Mouse (Mus musculus): Measurements from ENCODE around the gene Cntn4. TPM values are rescaled to one million over a fixed set of nuclear protein-coding genes. Genes with fewer than 3 reads are reported as not detected.

Gene Cntn4
- polyA plus RNA-seq, 1 experiment from 2014 or later, result 5.3 TPM

GRCm38 (mm10) chr6:106097856-106098255 lies 420.4 kb downstream of the Cntn4 start:
- 85% methylated on average over 4 of the region's 4 CpGs for WGBS
- H3K9ac ChIP-seq, result no peak overlapping the region
- no peak for ATAC-seq (ENCODE audit: insufficient number of reproducible peaks, insufficient read depth, low FRiP score, low TSS enrichment)

DNA sequence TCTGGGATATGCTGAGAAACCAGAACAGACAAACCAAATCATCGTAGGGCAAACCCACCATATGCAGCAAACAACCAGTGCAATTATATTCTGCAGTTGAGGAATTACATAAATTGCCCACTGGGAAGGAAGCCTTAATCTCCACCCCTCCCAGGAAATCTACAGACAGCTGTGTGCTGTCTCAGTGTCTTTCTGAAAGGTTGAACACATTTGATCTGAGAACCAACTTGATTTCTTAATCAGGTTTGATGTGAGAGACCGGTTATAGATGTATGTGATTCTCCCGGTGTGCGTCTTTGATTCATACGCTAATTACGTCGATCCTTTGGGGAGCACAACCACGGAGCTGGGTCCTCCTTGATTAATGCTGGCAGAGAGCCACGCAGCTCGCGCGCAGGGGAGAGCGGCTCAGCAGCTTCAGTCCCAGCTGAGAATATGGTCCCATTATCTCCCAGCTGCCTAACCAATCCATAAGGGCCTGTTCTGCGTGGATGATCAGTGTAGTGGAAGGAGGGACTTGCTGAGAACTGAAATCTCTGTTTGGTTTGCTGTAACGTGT lies 441.1 kb downstream of the Cntn4 start:
- no peaks in the 10 kb centered on the region for H3K36me3 ChIP-seq
- peak overlapping the region; percentile 25 for H3K4me3 ChIP-seq
- H3K9ac ChIP-seq, result no peak overlapping the region; the same call in 1 of the 2 replicates
- H3K9me3 ChIP-seq, result no peaks in the 10 kb centered on the region
- no peaks in the 10 kb centered on the region for H3K4me1 ChIP-seq
- H3K4me2 ChIP-seq (replicated peaks), result peak overlapping the region; percentile 43
- ATAC-seq (ENCODE audit: insufficient number of reproducible peaks, insufficient read depth, low FRiP score, low TSS enrichment), result peak; percentile 63; the same call in 1 of the 2 replicates
- 22% methylated on average over 15 of the region's 15 CpGs for WGBS
- H3K27me3 ChIP-seq, result no peaks in the 10 kb centered on the region
- peak overlapping the region; percentile 19; the same call in 1 of the 2 replicates for H3K27ac ChIP-seq

More at GRCm38 (mm10) chr6:106097856-106098255, 420.4 kb downstream of the Cntn4 start:
- no peak overlapping the region for H3K4me3 ChIP-seq
- no peaks in the 10 kb centered on the region for H3K4me1 ChIP-seq
- no peaks in the 10 kb centered on the region for H3K9me3 ChIP-seq
- no peaks in the 10 kb centered on the region for H3K36me3 ChIP-seq
- H3K27ac ChIP-seq, result no peak overlapping the region
- H3K4me2 ChIP-seq (replicated peaks), result no peak overlapping the region
- H3K27me3 ChIP-seq, result no peaks in the 10 kb centered on the region

DNA sequence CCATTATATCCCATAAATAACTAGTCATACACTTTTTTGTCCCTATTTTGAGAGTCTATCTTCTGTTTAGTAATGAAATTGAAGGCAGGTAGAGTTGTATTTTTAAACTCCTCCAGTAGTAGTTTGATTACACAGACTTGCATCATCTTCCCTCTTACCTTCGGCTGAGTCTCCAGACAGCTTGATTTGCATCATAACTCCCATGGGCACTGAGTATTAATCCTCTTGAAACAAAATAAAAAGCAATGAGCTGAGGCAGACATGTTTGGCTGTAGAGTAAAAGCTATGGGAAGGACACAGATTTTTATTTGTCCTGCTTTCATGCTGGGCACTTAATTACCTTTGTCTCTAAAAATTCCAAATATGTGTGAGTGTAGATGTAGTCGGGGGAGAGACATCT lies 476.1 kb downstream of the Cntn4 start:
- WGBS, result 49% methylated on average over 2 of the region's 2 CpGs
- no peaks in the 10 kb centered on the region for H3K4me1 ChIP-seq
- H3K9ac ChIP-seq, result no peak overlapping the region
- ATAC-seq (ENCODE audit: insufficient number of reproducible peaks, insufficient read depth, low FRiP score, low TSS enrichment), result no peak
- no peaks in the 10 kb centered on the region for H3K36me3 ChIP-seq
- H3K27ac ChIP-seq, result no peak overlapping the region
- no peaks in the 10 kb centered on the region for H3K9me3 ChIP-seq
- no peak overlapping the region for H3K4me2 ChIP-seq (replicated peaks)
- H3K4me3 ChIP-seq, result no peak overlapping the region
- H3K27me3 ChIP-seq, result no peaks in the 10 kb centered on the region

DNA sequence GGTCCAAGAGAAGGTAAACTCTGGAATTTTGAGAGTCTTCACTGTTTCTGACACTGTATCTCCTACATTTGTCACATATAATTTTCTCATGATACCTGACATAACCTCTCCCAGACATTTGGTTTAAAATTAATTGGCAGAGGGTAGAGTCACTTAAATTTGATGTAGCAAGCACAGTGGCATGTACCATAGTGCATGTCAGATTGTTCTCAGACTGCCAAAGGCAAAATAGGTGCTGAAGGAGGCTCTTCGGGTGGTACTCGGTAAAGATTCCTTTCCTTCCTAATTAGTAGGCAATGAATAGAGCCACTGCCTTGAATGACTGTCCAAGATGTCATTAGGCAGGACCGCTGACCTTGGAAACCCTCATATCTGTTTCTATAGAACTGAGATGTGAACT lies 477.9 kb downstream of the Cntn4 start:
- Histone ChIP-seq H3K27ac (no peak overlapping the region), H3K9ac (no peak overlapping the region), H3K4me3 (no peak overlapping the region), H3K9me3 (no peaks in the 10 kb centered on the region), H3K36me3 (no peaks in the 10 kb centered on the region), H3K4me1 (no peaks in the 10 kb centered on the region), H3K27me3 (no peaks in the 10 kb centered on the region), H3K4me2 (replicated peaks) (no peak overlapping the region)
- WGBS, result 90% methylated on average over 3 of the region's 3 CpGs
- no peak for ATAC-seq (ENCODE audit: insufficient number of reproducible peaks, insufficient read depth, low FRiP score, low TSS enrichment)

DNA sequence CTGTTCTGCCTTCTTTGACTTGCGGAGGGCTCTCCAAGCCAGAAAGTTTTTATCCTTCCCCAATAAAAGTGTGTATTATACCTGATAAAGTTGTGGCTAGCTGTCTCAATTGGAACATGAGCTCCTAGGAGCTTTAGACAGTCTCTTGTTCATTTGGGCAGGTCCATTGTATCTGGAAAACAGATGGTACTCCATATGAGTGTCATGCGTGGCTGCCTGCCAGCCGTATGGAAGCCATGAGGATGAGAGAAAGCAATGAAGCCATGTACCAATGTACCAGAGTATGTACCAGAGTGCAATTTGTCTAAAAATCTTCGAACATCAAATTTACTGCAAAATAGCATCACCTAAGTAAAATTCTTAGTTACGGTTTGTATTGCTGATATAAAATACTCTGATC lies 500.1 kb downstream of the Cntn4 start:
- Histone ChIP-seq H3K9ac (no peak overlapping the region), H3K4me2 (replicated peaks) (no peak overlapping the region), H3K27ac (no peak overlapping the region), H3K4me1 (no peaks in the 10 kb centered on the region), H3K9me3 (no peaks in the 10 kb centered on the region), H3K4me3 (no peak overlapping the region), H3K27me3 (no peaks in the 10 kb centered on the region), H3K36me3 (no peaks in the 10 kb centered on the region)
- WGBS, result 88% methylated on average over 5 of the region's 5 CpGs
- no peak for ATAC-seq (ENCODE audit: insufficient number of reproducible peaks, insufficient read depth, low FRiP score, low TSS enrichment)

DNA sequence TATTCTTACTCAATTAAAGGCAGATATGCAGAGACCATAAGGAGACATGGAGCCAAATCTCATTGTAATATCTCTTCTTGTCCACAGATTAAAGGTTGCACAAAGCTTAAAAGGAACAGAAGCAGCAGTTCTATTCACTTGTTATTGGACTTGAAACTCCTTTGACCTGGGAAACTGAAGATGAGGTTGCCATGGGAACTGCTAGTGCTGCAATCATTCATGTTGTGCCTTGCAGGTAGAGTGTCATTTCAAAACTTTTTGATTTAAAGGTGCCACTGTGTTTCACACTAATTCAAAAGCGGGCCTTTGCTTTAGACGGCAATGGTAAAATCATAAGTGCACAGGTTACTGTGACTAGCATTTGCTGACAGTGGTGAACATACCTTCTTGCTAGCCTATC lies 504.1 kb downstream of the Cntn4 start:
- Histone ChIP-seq H3K4me3 (no peak overlapping the region), H3K9ac (no peak overlapping the region), H3K9me3 (no peaks in the 10 kb centered on the region), H3K36me3 (no peaks in the 10 kb centered on the region), H3K27me3 (no peaks in the 10 kb centered on the region), H3K4me2 (replicated peaks) (no peak overlapping the region), H3K4me1 (no peaks in the 10 kb centered on the region), H3K27ac (no peak overlapping the region)
- whole genome bisulfite sequencing, result 90% methylated on average over 2 of the region's 2 CpGs
- no peak for ATAC-seq (ENCODE audit: insufficient number of reproducible peaks, insufficient read depth, low FRiP score, low TSS enrichment)

DNA sequence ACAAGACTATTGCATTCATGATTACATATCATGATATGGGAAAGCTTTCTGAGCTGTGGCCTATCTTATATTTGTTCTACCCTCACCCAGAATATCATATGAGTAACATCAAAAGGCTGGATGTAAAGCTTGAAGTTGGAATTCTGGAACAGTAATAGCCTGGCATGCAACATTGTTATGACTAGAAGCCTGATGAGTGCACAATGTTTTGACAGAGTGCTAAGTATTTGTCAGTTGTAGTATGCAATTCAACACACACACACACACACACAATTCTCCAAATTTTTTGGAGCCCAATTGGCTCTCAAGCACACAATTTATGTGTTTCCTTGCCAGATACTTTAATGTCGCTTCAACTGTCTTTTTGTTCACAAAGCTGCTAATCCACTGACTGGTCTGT lies 523.5 kb downstream of the Cntn4 start:
- WGBS, result 92% methylated on average over 1 of the region's 1 CpGs
- H3K4me3 ChIP-seq, result no peak overlapping the region
- no peak overlapping the region for H3K9ac ChIP-seq
- H3K27ac ChIP-seq, result no peak overlapping the region
- H3K36me3 ChIP-seq, result no peaks in the 10 kb centered on the region
- H3K4me1 ChIP-seq, result no peaks in the 10 kb centered on the region
- no peaks in the 10 kb centered on the region for H3K9me3 ChIP-seq
- ATAC-seq (ENCODE audit: insufficient number of reproducible peaks, insufficient read depth, low FRiP score, low TSS enrichment), result no peak
- H3K27me3 ChIP-seq, result no peaks in the 10 kb centered on the region
- H3K4me2 ChIP-seq (replicated peaks), result no peak overlapping the region

DNA sequence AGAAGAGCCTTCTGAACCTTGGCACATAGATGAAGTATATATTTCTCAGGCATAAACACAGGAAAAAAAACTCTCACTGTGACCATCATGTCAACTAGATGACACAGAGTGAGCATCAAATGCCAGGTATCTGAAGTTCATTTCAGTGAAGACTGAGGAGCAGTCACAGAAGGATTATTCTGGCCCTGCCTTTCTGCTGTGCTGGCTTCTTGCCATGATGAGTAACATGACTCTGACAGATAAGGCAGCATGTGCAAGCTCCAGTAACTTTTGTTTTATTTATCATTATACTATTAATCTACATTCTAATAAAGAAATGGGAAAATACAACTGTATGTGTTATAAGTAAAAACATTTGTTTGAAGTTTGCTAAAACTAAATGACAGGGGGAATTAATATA lies 529.9 kb downstream of the Cntn4 start:
- Histone ChIP-seq H3K9me3 (no peaks in the 10 kb centered on the region), H3K4me3 (no peak overlapping the region), H3K36me3 (no peaks in the 10 kb centered on the region), H3K4me2 (replicated peaks) (no peak overlapping the region), H3K9ac (no peak overlapping the region), H3K4me1 (no peaks in the 10 kb centered on the region), H3K27me3 (no peaks in the 10 kb centered on the region), H3K27ac (no peak overlapping the region)
- ATAC-seq (ENCODE audit: insufficient number of reproducible peaks, insufficient read depth, low FRiP score, low TSS enrichment), result no peak

DNA sequence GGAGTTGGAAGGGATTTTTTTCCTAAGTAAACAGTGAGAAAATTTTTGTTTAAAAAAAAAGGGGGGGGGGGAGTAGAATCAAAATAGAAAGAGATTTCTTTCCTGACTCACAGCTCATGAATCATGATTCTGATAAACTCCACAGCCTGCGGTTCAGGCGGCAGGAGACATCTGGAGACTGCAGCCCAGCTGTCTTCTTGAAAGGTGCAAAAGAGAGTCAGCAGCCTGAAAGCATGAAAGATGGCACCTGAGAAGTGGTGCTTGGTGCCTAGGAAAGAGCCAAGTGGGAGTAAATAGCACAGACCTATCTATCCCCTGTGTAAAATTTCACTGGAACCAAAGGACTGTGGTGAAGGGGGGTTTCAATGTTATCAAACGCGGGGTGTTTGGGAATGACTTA lies 535.6 kb downstream of the Cntn4 start:
- no peaks in the 10 kb centered on the region for H3K9me3 ChIP-seq
- WGBS, result 86% methylated on average over 4 of the region's 4 CpGs
- H3K4me2 ChIP-seq (replicated peaks), result no peak overlapping the region
- no peaks in the 10 kb centered on the region for H3K4me1 ChIP-seq
- H3K27me3 ChIP-seq, result no peaks in the 10 kb centered on the region
- no peak for ATAC-seq (ENCODE audit: insufficient number of reproducible peaks, insufficient read depth, low FRiP score, low TSS enrichment)
- H3K4me3 ChIP-seq, result no peak overlapping the region
- no peak overlapping the region for H3K27ac ChIP-seq
- no peak overlapping the region for H3K9ac ChIP-seq
- H3K36me3 ChIP-seq, result no peaks in the 10 kb centered on the region

- no peaks in the 10 kb centered on the region for H3K4me1 ChIP-seq
- no peak overlapping the region for H3K9ac ChIP-seq
- no peaks in the 10 kb centered on the region for H3K9me3 ChIP-seq
- H3K4me2 ChIP-seq (replicated peaks), result no peak overlapping the region
- no peak overlapping the region for H3K27ac ChIP-seq
- H3K36me3 ChIP-seq, result no peaks in the 10 kb centered on the region
- H3K4me3 ChIP-seq, result no peak overlapping the region
- 77% methylated on average over 12 of the region's 12 CpGs for WGBS
- no peaks in the 10 kb centered on the region for H3K27me3 ChIP-seq
- no peak for ATAC-seq (ENCODE audit: insufficient number of reproducible peaks, insufficient read depth, low FRiP score, low TSS enrichment)
Observed at GRCm38 (mm10) chr6:106237046-106237948, 559.8 kb downstream of the Cntn4 start.

DNA sequence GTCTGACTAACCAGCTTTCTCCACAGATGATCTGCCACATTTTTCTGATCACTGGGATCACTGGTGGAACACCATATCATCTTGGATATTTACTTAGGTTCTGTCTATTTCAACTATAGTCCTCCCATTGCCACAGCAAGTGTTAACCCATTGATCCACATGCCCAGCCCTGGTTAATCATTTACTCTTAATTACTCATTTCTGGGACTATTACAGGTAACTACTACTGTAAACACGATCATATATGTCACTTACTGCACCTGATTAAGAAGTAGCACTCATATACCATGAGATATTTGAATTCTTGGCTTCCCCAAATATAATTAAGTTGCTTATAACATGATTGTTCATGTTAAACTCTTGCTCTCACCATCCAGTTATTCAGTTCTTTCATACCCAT lies 564.1 kb downstream of the Cntn4 start:
- H3K4me3 ChIP-seq, result no peak overlapping the region
- no peak for ATAC-seq (ENCODE audit: insufficient number of reproducible peaks, insufficient read depth, low FRiP score, low TSS enrichment)
- no peak overlapping the region for H3K4me2 ChIP-seq (replicated peaks)
- no peaks in the 10 kb centered on the region for H3K9me3 ChIP-seq
- H3K4me1 ChIP-seq, result no peaks in the 10 kb centered on the region
- no peaks in the 10 kb centered on the region for H3K36me3 ChIP-seq
- no peak overlapping the region for H3K9ac ChIP-seq
- H3K27ac ChIP-seq, result no peak overlapping the region
- 71% methylated on average over 1 of the region's 1 CpGs for WGBS
- H3K27me3 ChIP-seq, result no peaks in the 10 kb centered on the region

GRCm38 (mm10) chr6:106263396-106263795 lies 585.9 kb downstream of the Cntn4 start:
- Histone ChIP-seq H3K4me3 (no peak overlapping the region), H3K27ac (no peak overlapping the region), H3K4me2 (replicated peaks) (no peak overlapping the region), H3K9me3 (no peaks in the 10 kb centered on the region), H3K36me3 (no peaks in the 10 kb centered on the region), H3K27me3 (no peaks in the 10 kb centered on the region), H3K4me1 (no peaks in the 10 kb centered on the region), H3K9ac (no peak overlapping the region)
- no peak for ATAC-seq (ENCODE audit: insufficient number of reproducible peaks, insufficient read depth, low FRiP score, low TSS enrichment)
- whole genome bisulfite sequencing, result 94% methylated on average over 3 of the region's 3 CpGs
